Mouse (Mus musculus) embryonic facial prominence, embryonic 13.5 days (tissue): ENCODE measurements around the gene Stx16. TPM values are rescaled to one million over a fixed set of nuclear protein-coding genes. Genes with fewer than 3 reads are reported as not detected.

Experiments
- ATAC-seq: fragments of 200-750 bp; cut with Nextera tagmentation; 2 replicates; pipeline ENCODE4 v1.8.0; 2017; ENCODE audit warnings: low read depth; ENCODE audit not compliant: insufficient number of reproducible peaks, insufficient read depth, low FRiP score, low TSS enrichment
- H3K27ac ChIP-seq: fragments of 300-500 bp; sonication (generic); 2 replicates; pipeline ENCODE4 v1.5.1; 2015; ENCODE audit warnings: moderate library complexity, mild to moderate bottlenecking, inconsistent platforms
- H3K27me3 ChIP-seq: fragments of 300-500 bp; sonication (generic); 2 replicates; pipeline ENCODE4 v1.6.1; 2015; ENCODE audit warnings: mild to moderate bottlenecking, inconsistent platforms
- H3K36me3 ChIP-seq: fragments of 300-500 bp; sonication (generic); 2 replicates; pipeline ENCODE4 v1.6.1; 2015; ENCODE audit warnings: mild to moderate bottlenecking, inconsistent platforms
- H3K4me1 ChIP-seq: fragments of 300-500 bp; sonication (generic); 2 replicates; pipeline ENCODE4 v1.6.1; 2015; ENCODE audit warnings: inconsistent platforms
- H3K4me2 ChIP-seq: fragments of 300-500 bp; sonication (generic); 2 replicates; pipeline ENCODE4 v1.6.1; 2015; ENCODE audit warnings: moderate library complexity, mild to moderate bottlenecking, inconsistent platforms
- H3K4me3 ChIP-seq: fragments of 300-500 bp; sonication (generic); 2 replicates; pipeline ENCODE4 v1.5.1; 2015; ENCODE audit warnings: mild to moderate bottlenecking, inconsistent platforms
- H3K9ac ChIP-seq: fragments of 300-500 bp; sonication (generic); 2 replicates; pipeline ENCODE4 v1.6.1; 2015; ENCODE audit warnings: mild to moderate bottlenecking, inconsistent platforms
- H3K9me3 ChIP-seq: fragments of 300-500 bp; sonication (generic); 2 replicates; pipeline ENCODE4 v1.6.1; 2016; ENCODE audit warnings: inconsistent platforms
- WGBS: fragments of 180-500 bp; shearing (Covaris S2); methylation state at CpG from one replicate; pipeline ENCODE4 v1.1.7; 2015; ENCODE audit warnings: mixed read lengths; 5-methylcytosine and 5-hydroxymethylcytosine counted together
- polyA plus RNA-seq: library from polyadenylated mRNA; unstranded; fragments of >200 nt; fragmentation: Nextera tagmentation; extraction: Ambion mirVana; gene quantifications from 2 replicates; pipeline ENCODE4 v1.2.1, GENCODE M21; 2015

Stx16 gene
- polyA plus RNA-seq, 1 experiment from 2014 or later = 13.5 TPM

GRCm38 (mm10) chr2:174077776-174078338 lies 1.7 kb downstream of the Stx16 start:
- WGBS = 7% methylated on average over 11 of the region's 11 CpGs
- Histone ChIP-seq H3K4me3 (peak overlapping the region; percentile 86), H3K27me3 (no peaks in the 10 kb centered on the region), H3K36me3 (no peaks in the 10 kb centered on the region), H3K9ac (peak overlapping the region; percentile 89), H3K27ac (peak overlapping the region; percentile 98), H3K9me3 (no peaks in the 10 kb centered on the region), H3K4me2 (peak overlapping the region; percentile 87), H3K4me1 (peaks cover 44% of the 10 kb centered on the region)
- ATAC-seq = no peak

DNA sequence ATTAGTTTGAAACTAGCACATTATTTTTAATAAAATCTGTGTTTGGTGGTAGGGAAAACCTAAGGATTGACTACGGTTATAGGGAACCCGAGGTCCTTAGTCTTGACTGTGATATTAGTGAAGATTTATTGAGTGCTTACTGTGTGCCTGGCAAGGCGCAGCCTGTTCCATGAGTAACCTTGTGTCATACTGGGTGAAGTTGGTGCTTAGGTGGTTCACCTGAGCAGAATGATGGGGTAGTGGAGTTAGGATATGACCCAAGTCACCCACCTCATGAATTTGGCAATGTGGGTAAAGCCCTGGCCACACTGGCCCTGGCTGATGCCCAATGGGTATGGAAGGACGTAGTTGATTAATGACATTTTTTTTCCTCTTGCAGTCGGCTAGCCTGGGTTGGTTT lies 5.7 kb downstream of the Stx16 start:
- H3K27ac ChIP-seq = no peak overlapping the region
- no peak overlapping the region for H3K4me3 ChIP-seq
- peaks cover 23% of the 10 kb centered on the region for H3K4me1 ChIP-seq
- H3K27me3 ChIP-seq = no peaks in the 10 kb centered on the region
- H3K4me2 ChIP-seq = no peak overlapping the region
- WGBS = 88% methylated on average over 5 of the region's 5 CpGs
- no peaks in the 10 kb centered on the region for H3K9me3 ChIP-seq
- no peak for ATAC-seq
- H3K36me3 ChIP-seq = 0 out of 2 replicates have a peak, but pooled peaks cover 3% of the 10 kb centered on the region
- H3K9ac ChIP-seq = no peak overlapping the region

DNA sequence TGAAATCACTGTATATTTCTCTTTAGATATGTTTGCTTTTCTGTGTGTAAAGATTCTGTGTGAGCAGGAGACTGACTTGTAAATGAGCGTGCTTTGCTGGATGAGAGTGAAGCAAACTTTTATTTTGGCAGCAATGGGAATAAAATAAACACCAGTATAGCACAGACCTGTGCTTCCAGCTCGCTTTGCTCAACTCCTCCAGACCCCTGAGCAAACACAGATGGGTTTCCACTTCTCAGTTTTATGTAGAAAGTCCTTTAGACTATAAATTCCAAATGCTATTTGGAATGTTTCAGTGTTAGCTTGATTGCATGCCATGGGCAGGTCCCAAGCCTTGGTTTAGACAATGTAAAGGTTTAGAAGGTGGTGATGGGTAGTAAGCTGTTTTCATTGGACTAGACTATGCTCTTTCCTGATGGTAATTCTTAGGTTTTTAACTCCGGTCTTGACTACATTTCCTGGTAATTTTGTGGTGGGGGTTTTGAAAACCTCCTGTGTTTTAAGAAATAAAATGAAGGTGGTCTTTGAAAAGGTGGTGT lies 6.3 kb downstream of the Stx16 start:
- no peak for ATAC-seq
- H3K27ac ChIP-seq = peak overlapping the region; percentile 22; the same call in 1 of the 2 replicates
- 66% methylated on average over 3 of the region's 3 CpGs for WGBS
- no peaks in the 10 kb centered on the region for H3K9me3 ChIP-seq
- H3K4me3 ChIP-seq = no peak overlapping the region
- no peaks in the 10 kb centered on the region for H3K27me3 ChIP-seq
- H3K4me1 ChIP-seq = peaks cover 23% of the 10 kb centered on the region
- no peak overlapping the region for H3K4me2 ChIP-seq
- no peak overlapping the region for H3K9ac ChIP-seq
- H3K36me3 ChIP-seq = 0 out of 2 replicates have a peak, but pooled peaks cover 3% of the 10 kb centered on the region

GRCm38 (mm10) chr2:174095086-174095485 lies 19.0 kb downstream of the Stx16 start:
- no peak overlapping the region for H3K27ac ChIP-seq
- no peak overlapping the region for H3K4me3 ChIP-seq
- H3K9ac ChIP-seq = no peak overlapping the region
- ATAC-seq = no peak
- no peak overlapping the region for H3K4me2 ChIP-seq
- H3K4me1 ChIP-seq = no peaks in the 10 kb centered on the region
- H3K36me3 ChIP-seq = peaks cover 73% of the 10 kb centered on the region
- H3K27me3 ChIP-seq = no peaks in the 10 kb centered on the region
- WGBS = 94% methylated on average over 3 of the region's 3 CpGs
- no peaks in the 10 kb centered on the region for H3K9me3 ChIP-seq

DNA sequence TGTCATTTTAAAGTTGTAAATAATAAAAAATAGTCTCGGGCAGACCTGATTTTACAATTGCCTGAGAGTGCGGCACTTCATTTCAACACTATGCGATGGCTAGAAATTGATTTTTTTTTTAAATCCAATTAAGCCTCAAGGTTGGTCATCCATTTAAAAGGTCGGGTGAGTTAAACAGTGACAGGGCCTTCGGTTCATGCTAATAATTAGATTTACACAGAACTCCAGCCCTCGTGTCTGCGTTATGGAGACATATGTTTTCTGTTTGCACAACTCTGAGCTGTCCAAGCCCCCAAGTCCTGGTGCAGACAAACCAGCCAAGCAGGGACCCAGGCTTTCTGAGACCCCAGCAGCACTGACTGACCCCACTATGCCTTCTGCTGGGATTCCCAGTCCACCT lies 26.3 kb downstream of the Stx16 start:
- no peaks in the 10 kb centered on the region for H3K27me3 ChIP-seq
- 39% methylated on average over 7 of the region's 7 CpGs for WGBS
- H3K36me3 ChIP-seq = peaks cover 8% of the 10 kb centered on the region

GRCm38 (mm10) chr2:174103527-174103926 lies 27.4 kb downstream of the Stx16 start:
- Histone ChIP-seq H3K27ac (no peak overlapping the region), H3K9ac (no peak overlapping the region), H3K36me3 (peaks cover 4% of the 10 kb centered on the region), H3K4me1 (peaks cover 8% of the 10 kb centered on the region; the same call in 1 of the 2 replicates), H3K4me2 (no peak overlapping the region), H3K4me3 (no peak overlapping the region), H3K9me3 (no peaks in the 10 kb centered on the region), H3K27me3 (no peaks in the 10 kb centered on the region)
- WGBS = 86% methylated on average over 4 of the region's 4 CpGs
- no peak for ATAC-seq

More for the DNA sequence above, 26.3 kb downstream of the Stx16 start:
- ATAC-seq = no peak
- no peak overlapping the region for H3K4me3 ChIP-seq
- H3K9ac ChIP-seq = no peak overlapping the region
- peak overlapping the region; percentile 28; the same call in 1 of the 2 replicates for H3K27ac ChIP-seq
- H3K9me3 ChIP-seq = no peaks in the 10 kb centered on the region
- H3K4me2 ChIP-seq = no peak overlapping the region
- peaks cover 8% of the 10 kb centered on the region; the same call in 1 of the 2 replicates for H3K4me1 ChIP-seq

GRCm38 (mm10) chr2:174107375-174107774 lies 31.3 kb downstream of the Stx16 start:
- WGBS = 84% methylated on average over 3 of the region's 3 CpGs
- H3K9me3 ChIP-seq = no peaks in the 10 kb centered on the region

DNA sequence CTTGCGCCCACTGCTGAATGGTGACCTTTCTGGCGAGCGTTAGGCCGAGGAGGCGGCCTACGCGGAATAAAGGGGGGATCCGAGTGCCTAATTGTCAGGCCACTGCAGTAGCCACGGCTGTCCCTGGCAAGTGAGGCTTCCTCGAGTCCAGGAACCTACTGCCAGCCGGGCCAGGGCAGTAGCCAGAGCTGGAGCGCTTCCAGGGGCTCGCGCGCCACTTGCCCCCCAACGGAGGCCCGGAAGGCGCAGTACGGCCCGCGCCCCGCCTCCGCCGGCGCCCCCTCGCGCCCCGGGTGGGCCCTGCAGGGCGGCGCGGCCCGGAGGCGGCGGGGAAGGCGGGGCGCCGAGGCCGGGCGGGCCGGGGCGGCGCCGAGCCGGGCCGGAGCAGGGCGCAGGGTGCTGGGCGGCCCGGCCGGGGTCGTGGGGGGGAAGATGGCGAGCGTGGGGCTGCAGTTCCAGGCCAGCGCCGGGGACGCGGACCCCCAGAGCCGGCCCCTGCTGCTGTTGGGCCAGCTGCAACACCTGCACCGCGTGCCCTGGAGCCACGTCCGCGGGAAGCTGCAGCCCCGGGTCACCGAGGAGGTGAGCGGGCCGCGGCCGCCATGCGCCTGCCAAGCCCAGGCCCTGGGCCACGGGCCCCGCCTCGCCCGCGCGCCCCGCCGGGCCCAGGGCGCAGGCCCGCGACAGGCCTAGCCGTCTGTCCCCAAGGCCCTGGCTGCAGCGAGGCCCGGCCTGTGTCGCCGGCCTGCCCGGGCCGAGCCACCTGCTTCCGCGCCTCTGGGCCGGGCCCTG lies 34.1 kb downstream of the Stx16 start, which contains the start of gene Npepl1:
Gene Npepl1 (plus strand): TSS at position 359 of the 792 bp plus-strand sequence.
- peak within 1 kb of the TSS; percentile 64 for H3K27ac ChIP-seq
- H3K4me3 ChIP-seq = peak within 1 kb of the TSS; percentile 58
- H3K4me1 ChIP-seq = peaks cover 17% of the 10 kb centered on the region
- no peaks in the 10 kb centered on the region for H3K9me3 ChIP-seq
- H3K36me3 ChIP-seq = peaks cover 28% of the 10 kb centered on the region
- no peaks in the 10 kb centered on the region for H3K27me3 ChIP-seq
- ATAC-seq = peak; percentile 77
- peak within 1 kb of the TSS; percentile 93 for H3K9ac ChIP-seq
- 3% methylated on average over 68 of the region's 90 CpGs for WGBS
- H3K4me2 ChIP-seq = peak within 1 kb of the TSS; percentile 90

More at GRCm38 (mm10) chr2:174107375-174107774, 31.3 kb downstream of the Stx16 start:
- no peak overlapping the region for H3K27ac ChIP-seq
- ATAC-seq = no peak
- H3K4me2 ChIP-seq = no peak overlapping the region
- H3K4me1 ChIP-seq = peaks cover 24% of the 10 kb centered on the region
- H3K4me3 ChIP-seq = no peak overlapping the region
- H3K36me3 ChIP-seq = 0 out of 2 replicates have a peak, but pooled peaks cover under 1% of the 10 kb centered on the region
- no peak overlapping the region for H3K9ac ChIP-seq
- H3K27me3 ChIP-seq = no peaks in the 10 kb centered on the region

- Histone ChIP-seq H3K4me2 (peak overlapping the region; percentile 90), H3K36me3 (peaks cover 34% of the 10 kb centered on the region), H3K9ac (peak overlapping the region; percentile 93), H3K4me3 (peak overlapping the region; percentile 58), H3K4me1 (peaks cover 17% of the 10 kb centered on the region), H3K27me3 (no peaks in the 10 kb centered on the region), H3K9me3 (no peaks in the 10 kb centered on the region), H3K27ac (peak overlapping the region; percentile 64)
- ATAC-seq = peak; percentile 21; the same call in 1 of the 2 replicates
- 49% methylated on average over 33 of the region's 33 CpGs for WGBS
Observed at GRCm38 (mm10) chr2:174110783-174111549, 34.9 kb downstream of the Stx16 start.

DNA sequence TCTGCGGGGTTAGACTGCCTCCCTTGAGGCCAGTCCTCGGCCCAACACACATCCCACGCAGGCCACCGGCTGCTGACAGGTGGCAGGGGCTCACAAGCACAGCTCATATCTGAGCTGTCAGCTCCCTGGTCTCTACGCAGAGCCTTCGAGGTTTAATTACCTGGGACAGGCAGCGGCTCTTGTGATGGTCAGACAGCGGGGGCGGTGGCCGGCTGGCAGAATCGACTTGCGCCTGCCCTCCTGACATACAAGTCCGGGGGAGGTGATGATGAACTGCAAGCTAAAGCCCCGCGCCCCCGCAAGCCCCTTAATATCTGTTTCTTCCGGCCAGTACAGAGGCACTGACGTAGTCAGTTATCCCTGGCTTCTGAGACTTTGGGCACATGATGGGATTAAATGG lies 36.8 kb downstream of the Stx16 start:
- Histone ChIP-seq H3K9me3 (no peaks in the 10 kb centered on the region), H3K9ac (no peak overlapping the region), H3K27ac (no peak overlapping the region), H3K4me1 (peaks cover 24% of the 10 kb centered on the region), H3K4me3 (no peak overlapping the region), H3K27me3 (no peaks in the 10 kb centered on the region), H3K36me3 (peaks cover 48% of the 10 kb centered on the region), H3K4me2 (no peak overlapping the region)
- no peak for ATAC-seq
- WGBS = 83% methylated on average over 18 of the region's 18 CpGs
